Mouse (Mus musculus) olfactory bulb, adult 2 months (tissue): ENCODE measurements around the gene Olfr1085.

Source experiments
- CTCF ChIP-seq: fragments of 200-500 bp; IDR thresholded peaks from 2 replicates; pipeline ENCODE4 v1.5.1; 2012; ENCODE audit warnings: low read depth, mild to moderate bottlenecking, low read length, moderate library complexity; ENCODE audit not compliant: insufficient read depth
- POLR2A ChIP-seq: fragments of 200-500 bp; IDR thresholded peaks from 2 replicates; pipeline ENCODE4 v1.6.1; 2012; ENCODE audit warnings: mild to moderate bottlenecking, low read depth, low read length, moderate library complexity; ENCODE audit not compliant: insufficient read depth

DNA sequence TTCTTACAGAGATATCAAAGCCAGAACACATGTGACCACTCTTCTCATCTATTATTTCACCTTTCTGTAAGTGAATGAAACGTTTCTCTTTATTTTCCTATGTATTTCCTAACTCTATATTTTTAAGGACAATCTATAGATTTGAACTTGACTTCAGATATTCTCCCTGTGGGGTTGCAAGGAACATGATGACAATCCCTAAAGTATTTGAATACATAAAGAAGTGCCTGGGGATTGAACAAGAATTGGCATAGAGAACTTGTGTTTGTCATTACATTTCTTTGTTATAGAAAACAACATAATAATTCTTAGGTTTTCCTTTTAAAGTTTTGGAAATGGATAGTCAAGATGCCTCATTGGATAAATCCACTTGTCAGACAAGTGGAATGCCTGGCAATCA is at the start of gene Olfr1085:
- TF ChIP-seq POLR2A (no peak), CTCF (no peak)
